Mouse (Mus musculus) midbrain, postnatal 0 days (tissue): ENCODE results near the gene Hs3st5. TPM values are rescaled to one million over a fixed set of nuclear protein-coding genes. Genes with fewer than 3 reads are reported as not detected.
A peak's percentile ranks its signal among the peaks of the same experiment; 100 is the strongest.

Source experiments
- ATAC-seq: fragments of 200-750 bp; cut with Nextera tagmentation; 2 replicates; pipeline ENCODE4 v1.8.0; 2017; ENCODE audit warnings: moderate number of reproducible peaks, mild to moderate bottlenecking, moderate TSS enrichment, moderate library complexity; ENCODE audit not compliant: low FRiP score
- DNase-seq: peaks from one replicate; pipeline ENCODE4 v3.0.0-alpha.2; 2015; ENCODE audit warnings: low spot score
- H3K27ac ChIP-seq: fragments of 300-500 bp; sonication (generic); 2 replicates; pipeline ENCODE4 v1.5.1; 2014; ENCODE audit warnings: low read depth, mild to moderate bottlenecking, low read length, mixed read lengths
- H3K27me3 ChIP-seq: fragments of 300-500 bp; sonication (generic); 2 replicates; pipeline ENCODE4 v1.6.1; 2014; ENCODE audit warnings: low read length, control low read depth, mixed read lengths; ENCODE audit not compliant: insufficient read depth
- H3K36me3 ChIP-seq: fragments of 300-500 bp; sonication (generic); 2 replicates; pipeline ENCODE4 v1.6.1; 2014; ENCODE audit warnings: low read length, control low read depth, mixed read lengths; ENCODE audit not compliant: insufficient read depth
- H3K4me1 ChIP-seq: fragments of 300-500 bp; sonication (generic); 2 replicates; pipeline ENCODE4 v1.6.1; 2014; ENCODE audit warnings: mild to moderate bottlenecking, control low read depth, antibody characterized with exemption, low read length, mixed read lengths; ENCODE audit not compliant: insufficient read depth
- H3K4me2 ChIP-seq: fragments of 300-500 bp; sonication (generic); 2 replicates; pipeline ENCODE4 v1.6.1; 2014; ENCODE audit warnings: low read depth, mild to moderate bottlenecking, low read length, mixed read lengths; ENCODE audit not compliant: poor library complexity, severe bottlenecking
- H3K4me3 ChIP-seq: fragments of 300-500 bp; sonication (generic); 2 replicates; pipeline ENCODE4 v1.5.1; 2014; ENCODE audit warnings: low read depth, mild to moderate bottlenecking, low read length, moderate library complexity
- H3K9ac ChIP-seq: fragments of 300-500 bp; sonication (generic); replicated peaks from 2 replicates; pipeline ENCODE4 v1.6.1; 2014; ENCODE audit warnings: mild to moderate bottlenecking, low read length, moderate library complexity, mixed read lengths; ENCODE audit not compliant: poor library complexity, severe bottlenecking
- H3K9me3 ChIP-seq: fragments of 300-500 bp; sonication (generic); 2 replicates; pipeline ENCODE4 v1.6.1; 2016; ENCODE audit warnings: low read length, control low read depth
- CTCF ChIP-seq: IDR thresholded peaks from 2 replicates; pipeline ENCODE4 v1.5.1; 2016; ENCODE audit warnings: antibody characterized with exemption, mild to moderate bottlenecking
- WGBS: fragments of 180-500 bp; shearing (Covaris S2); extraction: QIAGEN DNeasy Blood & Tissue Kit; methylation state at CpG from one replicate; pipeline ENCODE4 v1.1.7; 2014; 5-methylcytosine and 5-hydroxymethylcytosine counted together
- polyA plus RNA-seq: library from polyadenylated mRNA; unstranded; fragments of >200 nt; fragmentation: Nextera tagmentation; extraction: Ambion mirVana; gene quantifications from 2 replicates; pipeline ENCODE4 v1.2.1, GENCODE M21; 2015
- total RNA-seq: library from RNA; depleted of rRNA; stranded (reverse); fragments of >200 nt; gene quantifications from 2 replicates; pipeline ENCODE4 v1.2.3, GENCODE M21; 2014; rRNA removed

The Hs3st5 gene
- total RNA-seq = 38.6 and 46.7 TPM in 2 replicates
- polyA plus RNA-seq = 23.5 and 24.6 TPM in 2 replicates

GRCm38 (mm10) chr10:36506727-36507555 is at the start of gene Hs3st5:
Gene Hs3st5 (plus strand): TSS chr10:36506814.
- Histone ChIP-seq H3K4me2 (peak within 1 kb of the TSS; percentile 85), H3K4me1 (no peaks in the 10 kb centered on the region), H3K9ac (peak within 1 kb of the TSS; percentile 75), H3K27ac (peak within 1 kb of the TSS; percentile 74), H3K4me3 (peak within 1 kb of the TSS; percentile 84), H3K27me3 (no peaks in the 10 kb centered on the region), H3K36me3 (no peaks in the 10 kb centered on the region), H3K9me3 (no peaks in the 10 kb centered on the region)
- peak; percentile 54 for TF ChIP-seq CTCF
- peak; percentile 87 for ATAC-seq
- under 1% methylated on average over 66 of the region's 71 CpGs for WGBS
- DNase-seq = peak; percentile 83

- Histone ChIP-seq H3K4me3 (no peak overlapping the region), H3K4me2 (no peak overlapping the region), H3K36me3 (no peaks in the 10 kb centered on the region), H3K9ac (no peak overlapping the region), H3K4me1 (no peaks in the 10 kb centered on the region), H3K9me3 (no peaks in the 10 kb centered on the region), H3K27ac (no peak overlapping the region), H3K27me3 (no peaks in the 10 kb centered on the region)
- no peak for TF ChIP-seq CTCF
- ATAC-seq = no peak
- WGBS = 90% methylated on average over 3 of the region's 3 CpGs
- DNase-seq = no peak
Measured at GRCm38 (mm10) chr10:36468664-36469063, 38.0 kb upstream of the Hs3st5 start.

- no peak for TF ChIP-seq CTCF
- Histone ChIP-seq H3K9ac (no peak overlapping the region), H3K36me3 (no peaks in the 10 kb centered on the region), H3K27me3 (no peaks in the 10 kb centered on the region), H3K9me3 (no peaks in the 10 kb centered on the region), H3K4me1 (no peaks in the 10 kb centered on the region), H3K4me2 (no peak overlapping the region), H3K27ac (no peak overlapping the region), H3K4me3 (no peak overlapping the region)
- DNase-seq (peak; percentile 62), ATAC-seq (peak; percentile 54; the same call in 1 of the 2 replicates)
- WGBS = 68% methylated on average over 3 of the region's 3 CpGs
Measured at GRCm38 (mm10) chr10:36471135-36471534, 35.5 kb upstream of the Hs3st5 start.

GRCm38 (mm10) chr10:36474834-36475233 is 31.8 kb upstream of the Hs3st5 start:
- Histone ChIP-seq H3K9ac (no peak overlapping the region), H3K4me2 (no peak overlapping the region), H3K27ac (no peak overlapping the region), H3K9me3 (no peaks in the 10 kb centered on the region), H3K4me1 (no peaks in the 10 kb centered on the region), H3K36me3 (no peaks in the 10 kb centered on the region), H3K27me3 (no peaks in the 10 kb centered on the region), H3K4me3 (no peak overlapping the region)
- TF ChIP-seq CTCF = no peak
- ATAC-seq (no peak), DNase-seq (no peak)
- 64% methylated on average over 3 of the region's 3 CpGs for WGBS

GRCm38 (mm10) chr10:36477543-36477942 is 29.1 kb upstream of the Hs3st5 start:
- Histone ChIP-seq H3K4me3 (no peak overlapping the region), H3K9ac (no peak overlapping the region), H3K4me1 (no peaks in the 10 kb centered on the region), H3K27me3 (no peaks in the 10 kb centered on the region), H3K9me3 (no peaks in the 10 kb centered on the region), H3K4me2 (no peak overlapping the region), H3K27ac (no peak overlapping the region), H3K36me3 (no peaks in the 10 kb centered on the region)
- TF ChIP-seq CTCF = no peak
- ATAC-seq (no peak), DNase-seq (no peak)
- WGBS = 86% methylated on average over 4 of the region's 4 CpGs

- Histone ChIP-seq H3K9me3 (no peaks in the 10 kb centered on the region), H3K27me3 (no peaks in the 10 kb centered on the region), H3K4me2 (no peak overlapping the region), H3K9ac (no peak overlapping the region), H3K36me3 (no peaks in the 10 kb centered on the region), H3K4me3 (no peak overlapping the region), H3K27ac (no peak overlapping the region), H3K4me1 (no peaks in the 10 kb centered on the region)
- ATAC-seq = no peak
- no peak for TF ChIP-seq CTCF
- 42% methylated on average over 2 of the region's 2 CpGs for WGBS
- no peak for DNase-seq
Measured at GRCm38 (mm10) chr10:36483362-36483761, 23.3 kb upstream of the Hs3st5 start.
